Mouse (Mus musculus) ES-E14 (cell line): ENCODE results near the gene 1700025G04Rik.

Experiments
- CHD2 ChIP-seq: IDR thresholded peaks from 2 replicates; pipeline ENCODE4 v1.6.1; 2014; ENCODE audit warnings: mild to moderate bottlenecking, low read depth, low read length, inconsistent platforms
- HCFC1 ChIP-seq: IDR thresholded peaks from 2 replicates; pipeline ENCODE4 v1.6.1; 2012; ENCODE audit warnings: low read length, inconsistent platforms, borderline replicate concordance; ENCODE audit not compliant: insufficient read depth
- MAFK ChIP-seq: IDR thresholded peaks from 2 replicates; pipeline ENCODE4 v1.6.1; 2014; ENCODE audit warnings: mild to moderate bottlenecking, low read depth, low read length, inconsistent platforms; ENCODE audit not compliant: insufficient read depth
- ZC3H11A ChIP-seq: IDR thresholded peaks from 2 replicates; pipeline ENCODE4 v1.6.1; 2012; ENCODE audit warnings: low read depth, mild to moderate bottlenecking, inconsistent platforms, low read length, borderline replicate concordance
- ZNF384 ChIP-seq: IDR thresholded peaks from 2 replicates; pipeline ENCODE4 v1.6.1; 2012; ENCODE audit warnings: low read depth, low read length, inconsistent platforms

GRCm38 (mm10) chr1:152041005-152041404 is 48.9 kb downstream of the 1700025G04Rik start:
- TF ChIP-seq ZNF384 = no peak
- TF ChIP-seq CHD2 = no peak
- TF ChIP-seq MAFK = no peak
- TF ChIP-seq HCFC1 = no peak
- no peak for TF ChIP-seq ZC3H11A
